Mouse (Mus musculus) mesoderm, embryonic 11.5 days (tissue): Measurements from ENCODE around the gene Nccrp1.
A peak's percentile ranks its signal among the peaks of the same experiment; 100 is the strongest.

Experiments
- DNase-seq: peaks from one replicate; pipeline ENCODE4 v3.0.0-alpha.2; 2012; ENCODE audit warnings: low read depth, low spot score

The Nccrp1 gene

DNA sequence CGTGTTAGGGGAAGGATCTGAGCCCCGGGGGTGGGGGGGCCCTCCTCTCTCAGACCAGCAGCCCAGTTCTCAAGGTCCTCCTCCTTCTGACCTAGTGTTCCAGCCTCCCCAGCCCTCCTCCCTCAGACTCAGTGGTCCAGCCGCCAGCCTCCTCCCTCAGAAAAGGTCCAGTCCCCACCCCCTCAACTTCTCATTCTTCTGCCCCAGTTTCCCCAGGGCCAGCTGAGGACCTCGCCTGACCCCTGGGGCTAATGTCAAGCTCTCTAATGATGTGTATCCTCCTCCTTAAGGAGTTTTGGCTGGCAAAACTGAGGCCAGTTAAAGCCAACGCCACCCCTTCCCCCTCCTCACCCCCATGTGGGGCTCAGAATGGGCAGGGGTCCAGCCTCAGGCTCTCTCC lies at the start of gene Nccrp1:
Gene Nccrp1 (minus strand): TSS at position 101 of the 400 bp plus-strand sequence.
- DNase-seq, result no peak

DNA sequence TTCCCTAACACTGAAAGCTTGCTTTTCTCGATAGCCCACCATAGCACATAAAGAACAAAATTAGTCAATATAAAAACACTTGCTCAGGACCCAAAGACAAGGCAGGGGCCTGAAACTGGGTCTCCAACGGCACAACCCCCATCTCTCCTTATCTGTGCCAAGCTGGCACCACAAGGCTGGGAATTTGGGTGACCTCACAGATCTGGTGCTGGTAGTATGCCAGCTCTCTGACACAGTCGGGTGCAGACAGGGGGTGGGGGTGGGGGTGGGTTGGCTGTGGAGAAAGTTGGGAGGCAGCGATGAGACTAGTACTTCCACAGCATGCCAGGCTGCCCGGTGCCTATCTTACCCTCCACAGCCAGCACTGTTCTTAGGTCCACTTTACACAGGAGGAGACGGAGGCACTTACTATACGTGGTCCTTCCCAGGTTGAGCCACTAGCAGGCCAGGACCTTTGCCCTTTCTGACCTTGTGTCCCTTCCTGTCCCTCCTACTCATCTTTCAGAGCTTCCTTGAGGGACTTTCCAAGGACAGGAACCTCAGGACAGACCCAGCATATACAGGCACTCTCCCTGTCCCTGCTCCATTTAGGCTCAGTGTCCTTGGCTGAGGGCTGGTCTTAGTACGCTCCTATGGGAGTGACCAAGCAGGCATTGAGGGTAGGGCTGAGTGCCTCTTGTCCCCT lies 48.8 kb upstream of the Nccrp1 start:
- no peak for DNase-seq

GRCm38 (mm10) chr7:28593206-28594111 lies 46.4 kb upstream of the Nccrp1 start:
- peak; percentile 68 for DNase-seq

DNA sequence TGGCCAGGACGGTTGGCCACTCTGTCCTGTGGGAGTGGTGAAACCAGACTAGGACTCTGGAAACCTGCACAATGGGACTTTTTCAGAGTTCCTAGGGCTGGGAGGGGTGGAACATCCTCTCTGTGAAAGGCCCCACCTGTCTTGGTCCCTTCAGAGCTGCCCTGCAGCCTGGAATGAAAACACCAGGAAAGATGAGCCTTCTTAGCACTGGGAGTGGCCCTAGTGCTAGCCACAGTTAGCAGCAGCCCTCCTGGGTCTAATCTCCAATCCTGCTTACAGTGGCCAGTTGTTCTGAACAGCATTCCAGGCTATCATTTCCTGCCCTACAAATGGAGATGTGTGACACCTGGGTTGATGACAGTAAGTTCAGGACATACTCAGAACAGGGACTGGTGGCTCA lies 44.8 kb upstream of the Nccrp1 start:
- no peak for DNase-seq

- no peak for DNase-seq
Measured at GRCm38 (mm10) chr7:28587644-28588043, 40.6 kb upstream of the Nccrp1 start.

GRCm38 (mm10) chr7:28586663-28587411 lies 39.8 kb upstream of the Nccrp1 start:
- DNase-seq, result no peak

GRCm38 (mm10) chr7:28585001-28585400 lies 37.9 kb upstream of the Nccrp1 start:
- no peak for DNase-seq

DNA sequence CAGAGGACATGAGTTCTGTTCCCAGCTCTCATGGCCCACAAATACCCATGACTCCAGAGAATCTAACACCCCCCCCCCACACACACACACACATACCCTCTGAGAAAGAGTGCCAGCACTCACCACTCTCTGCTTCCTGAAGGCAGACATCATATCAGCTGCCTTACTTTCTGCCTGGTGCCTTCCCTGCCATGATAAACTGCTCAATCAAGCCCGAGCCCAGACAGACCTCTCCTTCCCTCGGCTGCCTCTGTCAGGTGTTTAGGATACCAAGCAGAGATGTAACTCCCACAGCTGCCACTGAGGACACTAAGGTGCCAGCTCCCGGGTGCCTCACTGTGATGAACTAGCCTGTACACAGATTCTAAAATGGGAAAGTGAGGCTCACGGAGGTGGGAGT lies 37.4 kb upstream of the Nccrp1 start:
- DNase-seq, result no peak

- DNase-seq, result no peak
Measured at GRCm38 (mm10) chr7:28583570-28584344, 36.7 kb upstream of the Nccrp1 start.

GRCm38 (mm10) chr7:28582841-28583240 lies 35.8 kb upstream of the Nccrp1 start:
- no peak for DNase-seq

GRCm38 (mm10) chr7:28581721-28582120 lies 34.7 kb upstream of the Nccrp1 start:
- DNase-seq, result no peak

DNA sequence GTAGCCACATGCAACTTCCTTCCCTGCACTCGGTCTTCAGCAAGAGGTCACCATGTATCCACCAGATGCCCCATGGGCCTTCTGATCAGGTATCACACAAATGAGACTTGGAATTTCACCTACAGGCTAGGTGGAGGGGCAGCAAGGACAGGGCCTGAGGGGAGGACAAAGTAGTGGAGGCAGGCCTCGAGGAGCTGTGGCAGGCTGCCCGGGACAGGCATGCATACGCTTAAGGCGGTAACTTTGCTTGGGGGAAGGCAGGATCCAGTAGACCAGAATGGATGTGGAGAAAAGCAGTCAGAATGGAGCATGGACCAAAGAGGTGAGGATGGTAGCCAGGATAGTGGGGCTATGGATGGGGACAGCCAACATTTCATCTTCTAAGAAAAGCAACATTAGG lies 32.8 kb upstream of the Nccrp1 start:
- no peak for DNase-seq

GRCm38 (mm10) chr7:28578543-28579053 lies 31.5 kb upstream of the Nccrp1 start:
- no peak for DNase-seq

- no peak for DNase-seq
Measured at GRCm38 (mm10) chr7:28577826-28578542, 30.9 kb upstream of the Nccrp1 start.

GRCm38 (mm10) chr7:28576271-28576914 lies 29.3 kb upstream of the Nccrp1 start:
- DNase-seq, result no peak

- no peak for DNase-seq
Measured at GRCm38 (mm10) chr7:28575597-28575996, 28.5 kb upstream of the Nccrp1 start.

DNA sequence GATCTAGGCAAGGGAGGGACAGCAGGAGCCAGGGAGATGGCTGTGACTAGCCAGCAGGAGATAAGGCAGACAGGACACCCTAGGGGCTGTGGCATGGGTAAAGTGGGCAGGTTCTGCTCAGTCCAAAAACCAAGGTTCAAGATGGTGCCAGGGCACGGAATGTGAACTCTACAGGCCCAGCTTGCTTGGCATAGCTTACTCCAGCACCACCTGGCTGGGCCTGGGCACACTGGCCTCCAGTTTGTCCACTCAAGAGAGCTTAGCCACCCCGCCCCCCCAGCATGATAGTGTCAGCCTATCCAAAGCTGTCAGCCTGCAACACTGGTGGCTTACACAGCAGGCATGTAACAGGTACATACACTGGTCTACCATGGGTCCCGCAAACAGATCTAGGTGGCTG lies 26.2 kb upstream of the Nccrp1 start:
- DNase-seq, result no peak

DNA sequence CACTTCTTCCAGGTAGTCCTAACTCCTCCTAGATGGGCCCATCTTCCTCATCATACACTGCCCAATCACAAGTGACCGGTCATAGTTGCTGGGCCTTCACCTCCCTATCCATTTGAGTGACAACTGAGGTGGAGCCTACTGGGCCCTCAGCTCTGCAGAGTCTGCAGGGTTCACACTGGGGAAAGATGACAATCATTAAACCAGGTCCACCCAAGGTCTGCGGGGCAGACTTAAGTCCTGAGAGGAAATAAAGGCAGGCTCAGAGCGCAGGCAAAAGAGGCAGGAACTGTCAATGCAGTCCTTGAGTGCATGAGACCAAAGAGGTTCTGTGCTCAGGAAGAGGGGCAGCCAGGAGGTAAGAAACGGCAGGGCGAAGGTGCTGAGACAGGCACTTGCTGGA lies 25.6 kb upstream of the Nccrp1 start:
- DNase-seq, result no peak

DNA sequence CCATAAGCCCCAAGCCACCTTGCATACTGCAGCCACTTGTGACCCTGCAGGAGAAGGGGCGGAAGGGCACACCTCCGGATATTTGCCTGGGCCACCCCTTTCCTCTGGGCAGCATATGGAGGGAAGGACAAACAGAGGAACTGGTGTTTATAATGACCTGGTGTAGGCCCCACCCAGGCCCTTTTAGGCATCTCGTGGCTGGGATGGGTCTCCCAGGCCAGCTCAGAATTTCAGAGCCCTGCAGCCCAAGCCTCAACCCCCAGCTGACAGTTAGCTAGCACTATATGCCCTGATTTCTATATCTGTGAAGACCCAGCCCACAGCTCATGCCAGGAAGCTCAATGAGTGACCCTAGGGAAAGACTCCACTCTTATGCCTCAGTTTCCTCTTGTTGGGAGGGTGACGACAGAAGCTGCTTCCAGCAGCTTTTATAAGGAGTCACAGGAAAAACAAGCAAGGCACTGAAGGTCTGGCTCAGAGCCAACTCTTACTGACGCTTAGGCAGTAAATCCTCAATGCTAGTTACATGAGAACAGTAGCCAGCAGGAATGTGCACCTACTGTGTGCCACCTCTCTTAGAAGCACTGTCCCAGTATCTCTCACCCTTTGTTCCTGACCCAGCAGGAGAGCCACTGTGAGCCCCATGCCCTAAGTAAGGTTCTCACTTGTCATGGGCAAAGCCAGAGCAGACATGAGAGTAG lies 24.1 kb upstream of the Nccrp1 start:
- no peak for DNase-seq
